Mouse (Mus musculus): ENCODE measurements around the gene Nsun6.

Nsun6 gene

DNA sequence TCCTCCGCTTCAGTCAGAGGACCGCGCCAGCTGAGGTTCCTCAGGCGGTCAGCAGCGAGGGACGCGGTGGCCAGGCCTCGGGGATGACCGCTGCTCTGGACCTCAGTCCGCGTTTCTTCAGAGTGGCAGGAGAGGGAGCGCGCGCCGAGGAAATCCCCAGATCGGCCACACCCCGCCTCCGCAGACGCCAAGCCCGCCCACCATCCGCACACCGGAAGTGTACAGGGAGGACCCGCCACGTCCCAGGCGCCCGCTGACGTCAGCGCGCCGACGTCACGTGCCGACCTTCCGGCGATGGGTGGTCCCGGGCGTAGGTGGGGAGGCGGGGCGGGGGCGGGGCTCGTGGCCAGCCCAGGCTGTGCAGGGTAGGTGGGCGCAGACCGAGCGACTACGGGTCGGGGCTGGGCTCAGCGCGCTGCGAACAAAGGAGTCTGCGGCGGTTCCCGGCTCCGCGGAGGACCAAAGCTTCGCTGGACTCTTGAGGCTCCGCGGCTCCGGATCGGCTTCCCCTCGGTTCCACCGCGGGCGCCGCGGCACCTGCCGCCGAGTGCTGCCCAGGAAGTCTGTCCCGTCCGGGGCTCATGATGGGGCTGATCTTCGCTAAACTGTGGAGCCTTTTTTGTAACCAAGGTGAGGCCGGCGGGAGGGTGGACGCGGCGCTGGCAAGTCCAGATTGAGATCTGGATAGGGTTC lies at the start of gene Nsun6:
Gene Nsun6, minus strand, starts transcription at position 125 of the 693 bp plus-strand sequence.
- peak; percentile 95 for DNase-seq (ENCODE audit: low read depth, low spot score)

DNA sequence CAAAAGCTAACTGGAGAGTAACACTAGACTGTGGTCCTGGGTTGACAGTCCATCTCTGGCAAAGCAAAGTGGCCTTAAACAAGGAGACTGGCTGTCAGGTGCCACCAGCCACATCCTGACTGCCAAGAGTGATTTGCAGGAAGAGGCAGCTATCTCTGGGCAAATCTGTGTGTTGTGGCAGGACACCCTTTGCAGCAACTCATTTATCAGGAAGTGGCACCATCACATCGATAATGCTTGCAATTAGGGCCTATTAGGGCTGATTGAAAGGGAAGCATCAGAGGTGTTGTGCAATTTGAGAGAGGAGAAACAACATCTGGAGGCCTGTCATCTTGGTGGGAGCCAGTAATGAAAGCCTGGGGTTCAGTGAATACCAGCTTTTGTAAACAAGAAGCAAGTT lies 49.5 kb upstream of the Nsun6 start:
- no peak for DNase-seq (ENCODE audit: low read depth, low spot score)

DNA sequence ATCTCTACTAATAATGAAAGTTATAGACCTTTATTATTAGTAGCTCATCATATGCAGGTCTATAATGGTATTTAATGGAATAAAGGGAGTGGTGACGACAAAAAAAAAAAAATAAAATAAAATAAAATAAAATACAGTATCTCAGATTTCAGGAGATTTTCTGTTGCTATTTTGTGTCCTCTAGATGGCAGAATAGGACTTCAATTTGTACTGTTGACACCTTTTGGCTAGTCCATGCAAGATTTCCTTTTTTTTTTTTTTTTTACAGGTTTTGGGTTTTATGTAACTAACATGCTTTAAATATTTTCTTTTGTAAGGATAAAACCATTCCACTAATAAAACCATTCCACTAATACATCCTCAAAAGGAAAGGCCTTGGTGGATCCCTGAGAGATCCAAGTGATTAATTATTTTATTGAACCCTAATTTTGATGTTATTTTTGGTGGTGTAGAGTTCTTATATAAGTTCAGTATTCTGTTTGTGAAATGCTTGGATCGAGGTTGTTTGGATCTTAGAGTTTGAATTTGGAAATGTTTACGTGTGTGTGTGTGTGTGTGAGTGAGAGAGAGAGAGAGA lies 41.7 kb upstream of the Nsun6 start:
- peak; percentile 18 for DNase-seq (ENCODE audit: low read depth, low spot score)

GRCm38 (mm10) chr2:15087308-15087707 lies 32.4 kb upstream of the Nsun6 start:
- no peak for DNase-seq (ENCODE audit: low read depth, low spot score)

GRCm38 (mm10) chr2:15083702-15084101 lies 28.8 kb upstream of the Nsun6 start:
- DNase-seq (ENCODE audit: low read depth, low spot score): no peak

- no peak for DNase-seq (ENCODE audit: low read depth, low spot score)
Measured at GRCm38 (mm10) chr2:15067091-15067490, 12.2 kb upstream of the Nsun6 start.

DNA sequence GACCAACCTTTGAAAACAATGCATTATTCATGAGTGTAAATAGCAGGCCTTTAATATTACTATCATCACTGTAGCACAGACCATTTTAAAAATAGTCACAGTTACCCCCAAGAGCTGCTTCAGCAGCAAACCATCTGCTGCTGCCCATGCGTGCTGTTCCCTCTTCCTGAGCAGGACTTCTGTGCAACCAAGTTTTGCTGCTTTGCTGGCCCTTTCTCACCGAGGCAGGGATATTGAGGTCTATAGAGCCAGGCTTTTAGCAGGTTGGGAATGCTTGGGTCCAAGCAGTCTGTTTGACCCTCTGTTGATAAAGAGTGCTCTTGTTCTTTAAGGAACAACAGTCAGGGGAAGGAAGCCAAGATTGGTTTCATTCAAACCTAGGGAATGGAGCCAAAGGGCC lies 10.6 kb upstream of the Nsun6 start:
- DNase-seq (ENCODE audit: low read depth, low spot score): no peak

GRCm38 (mm10) chr2:15064380-15065269 lies 9.8 kb upstream of the Nsun6 start:
- no peak for DNase-seq (ENCODE audit: low read depth, low spot score)

- DNase-seq (ENCODE audit: low read depth, low spot score): no peak
Measured at GRCm38 (mm10) chr2:15063815-15064214, 8.9 kb upstream of the Nsun6 start.

DNA sequence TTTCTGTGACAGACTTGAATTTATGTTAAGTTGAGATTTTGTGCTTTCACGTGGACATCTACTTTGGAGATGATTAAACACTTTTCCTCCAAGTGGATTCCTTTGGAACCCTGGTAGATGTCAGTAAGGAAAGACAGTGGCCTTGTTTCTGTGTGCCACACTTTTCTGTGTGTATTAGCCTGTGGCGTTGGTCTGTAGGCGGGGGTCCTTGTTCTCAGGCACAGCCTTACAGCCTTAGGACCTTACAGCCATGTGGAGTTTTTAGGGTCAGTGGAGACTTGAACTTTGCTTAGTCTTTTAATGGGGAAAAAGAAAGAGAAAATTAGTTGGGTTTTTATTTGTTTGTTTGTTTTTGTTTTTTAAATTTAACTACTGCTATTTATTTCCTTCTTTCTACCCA lies 6.0 kb upstream of the Nsun6 start:
- no peak for DNase-seq (ENCODE audit: low read depth, low spot score)

GRCm38 (mm10) chr2:15058227-15058626 lies 3.4 kb upstream of the Nsun6 start:
- no peak for DNase-seq (ENCODE audit: low read depth, low spot score)

GRCm38 (mm10) chr2:15055741-15056151 lies 877 bp upstream of the Nsun6 start:
- DNase-seq (ENCODE audit: low read depth, low spot score): no peak

- peak; percentile 73 for DNase-seq (ENCODE audit: low read depth, low spot score)
Measured at GRCm38 (mm10) chr2:15054496-15054895, 373 bp downstream of the Nsun6 start.

- peak; percentile 91 for DNase-seq (ENCODE audit: low read depth, low spot score)
Measured at GRCm38 (mm10) chr2:15049117-15049873, 5.6 kb downstream of the Nsun6 start, which contains the start of gene Arl5b. Arl5b (plus strand) TSS chr2:15049395.

- peak; percentile 55 for DNase-seq (ENCODE audit: low read depth, low spot score)
Measured at GRCm38 (mm10) chr2:15040326-15040725, 14.5 kb downstream of the Nsun6 start.

- DNase-seq (ENCODE audit: low read depth, low spot score): no peak
Measured at GRCm38 (mm10) chr2:15038705-15039104, 16.2 kb downstream of the Nsun6 start.

- DNase-seq (ENCODE audit: low read depth, low spot score): no peak
Measured at GRCm38 (mm10) chr2:15027816-15028215, 27.1 kb downstream of the Nsun6 start.

GRCm38 (mm10) chr2:15026817-15027216 lies 28.1 kb downstream of the Nsun6 start:
- no peak for DNase-seq (ENCODE audit: low read depth, low spot score)

- DNase-seq (ENCODE audit: low read depth, low spot score): no peak
Measured at GRCm38 (mm10) chr2:15008072-15008471, 46.8 kb downstream of the Nsun6 start.

- no peak for DNase-seq (ENCODE audit: low read depth, low spot score)
Measured at GRCm38 (mm10) chr2:15007531-15007930, 47.3 kb downstream of the Nsun6 start.

DNA sequence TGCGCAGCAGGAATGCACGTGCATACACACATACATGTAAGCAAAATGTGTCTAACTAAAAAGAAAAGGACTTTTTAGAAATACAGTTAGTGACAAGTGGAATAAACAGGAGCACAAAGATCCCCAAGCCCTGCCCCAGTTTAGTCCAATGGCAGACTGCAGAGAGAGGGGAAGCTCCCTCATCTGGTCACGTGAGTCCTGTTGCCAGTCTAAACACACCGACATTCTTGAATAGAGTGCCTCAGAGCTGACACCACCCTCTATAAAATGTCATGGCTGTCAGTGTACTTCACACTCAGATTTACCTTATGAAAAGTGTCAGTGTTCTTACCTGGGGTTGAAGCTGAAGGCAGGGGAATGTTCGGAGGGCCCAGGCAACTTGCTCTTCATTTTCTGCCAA lies 57.0 kb downstream of the Nsun6 start:
- no peak for DNase-seq (ENCODE audit: low read depth, low spot score)

DNA sequence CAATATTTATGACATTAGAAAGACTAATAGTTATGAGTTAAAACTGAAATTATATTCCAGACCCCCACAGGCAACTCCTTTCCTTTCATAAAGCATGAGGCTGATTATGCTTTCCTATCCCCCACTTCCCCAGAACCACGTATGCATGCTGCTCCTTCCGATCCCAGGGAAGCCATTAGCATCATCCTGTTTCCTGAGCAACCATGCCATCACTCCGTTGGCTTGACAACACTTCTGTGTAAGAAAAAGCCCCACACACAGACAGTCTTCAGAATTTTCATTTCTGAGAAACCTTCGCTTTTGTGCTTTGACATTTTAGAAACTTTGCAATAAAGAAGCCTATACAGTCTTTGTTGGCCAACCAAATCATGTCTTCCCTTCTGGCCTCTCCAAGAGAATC lies 58.8 kb downstream of the Nsun6 start:
- no peak for DNase-seq (ENCODE audit: low read depth, low spot score)

Measured in A20 (cell line).